Mouse (Mus musculus): ENCODE results near the gene Vmn2r99. TPM values are rescaled to one million over a fixed set of nuclear protein-coding genes. Genes with fewer than 3 reads are reported as not detected.

The Vmn2r99 gene
- not detected in 2 replicates for polyA plus RNA-seq (2012; rRNA removed)

DNA sequence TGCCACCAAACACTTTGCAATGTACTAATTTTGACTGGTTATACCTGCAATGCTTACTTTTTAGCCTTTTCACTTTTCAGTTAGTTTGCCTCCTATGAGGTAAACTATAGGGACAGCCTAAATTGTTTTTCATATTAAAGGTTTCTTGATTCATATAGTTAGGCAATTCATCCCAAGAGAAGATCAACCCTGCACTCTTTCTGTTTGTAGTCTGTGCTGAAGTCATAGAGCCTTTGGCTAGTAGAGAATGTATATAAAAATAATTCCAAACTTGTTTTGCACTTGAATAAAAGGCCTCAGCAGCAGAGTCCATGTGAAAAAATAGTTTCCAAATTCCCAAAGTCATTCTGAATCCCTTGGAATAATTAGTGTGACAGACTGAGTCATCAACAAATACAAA, at the start of gene Vmn2r99:
Gene Vmn2r99 (plus strand): TSS at position 301 of the 400 bp plus-strand sequence.
- H3K36me3 ChIP-seq (ENCODE audit: control insufficient read depth, insufficient read depth, low read length), result no peaks in the 10 kb centered on the region

DNA sequence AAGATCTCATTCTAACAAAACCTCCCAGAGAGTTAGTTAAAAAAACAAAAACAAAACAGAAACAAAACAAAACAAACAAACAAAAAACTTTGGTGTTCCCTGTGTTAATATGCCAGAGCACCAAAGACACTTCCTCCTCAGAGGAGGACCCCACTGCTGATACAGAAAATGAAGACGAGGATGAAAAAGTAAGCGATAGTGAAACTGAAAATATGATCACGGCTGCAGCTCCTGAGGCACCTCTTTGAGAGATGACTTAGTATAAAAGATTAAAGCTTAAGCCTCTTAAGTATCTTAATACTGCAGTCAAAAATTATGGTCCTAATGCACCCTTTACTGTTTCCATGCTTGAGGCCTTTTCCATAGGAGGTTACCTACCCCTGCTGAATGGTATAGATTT, 75.9 kb downstream of the Vmn2r99 start:
- H3K27me3 ChIP-seq (ENCODE audit: control insufficient read depth, insufficient read depth, low read length), result no peaks in the 10 kb centered on the region
- TF ChIP-seq CTCF (IDR thresholded peaks at IDR 0.05; ENCODE audit: control insufficient read depth, insufficient read depth, insufficient replicate concordance, low read depth, low read length) (no peak), POLR2A (IDR thresholded peaks at IDR 0.05; ENCODE audit: control insufficient read depth, low read depth, low read length) (no peak)
- H3K4me1 ChIP-seq (ENCODE audit: control insufficient read depth, insufficient read depth, low read length), result no peaks in the 10 kb centered on the region
- no peak overlapping the region for H3K27ac ChIP-seq (ENCODE audit: control insufficient read depth, insufficient read depth, low read depth, low read length)
- H3K4me3 ChIP-seq (ENCODE audit: control insufficient read depth, low read depth, low read length), result no peak overlapping the region
- H3K36me3 ChIP-seq (ENCODE audit: control insufficient read depth, insufficient read depth, low read length), result no peaks in the 10 kb centered on the region

More for the DNA sequence above, at the start of gene Vmn2r99:
- Histone ChIP-seq H3K4me3 (ENCODE audit: control insufficient read depth, low read depth, low read length) (no peak within 1 kb of the TSS), H3K27ac (ENCODE audit: control insufficient read depth, insufficient read depth, low read depth, low read length) (no peak within 1 kb of the TSS), H3K4me1 (ENCODE audit: control insufficient read depth, insufficient read depth, low read length) (no peaks in the 10 kb centered on the region), H3K27me3 (ENCODE audit: control insufficient read depth, insufficient read depth, low read length) (no peaks in the 10 kb centered on the region)
- TF ChIP-seq CTCF (IDR thresholded peaks at IDR 0.05; ENCODE audit: control insufficient read depth, insufficient read depth, insufficient replicate concordance, low read depth, low read length), result no peak
- no peak for TF ChIP-seq POLR2A (IDR thresholded peaks at IDR 0.05; ENCODE audit: control insufficient read depth, low read depth, low read length)

DNA sequence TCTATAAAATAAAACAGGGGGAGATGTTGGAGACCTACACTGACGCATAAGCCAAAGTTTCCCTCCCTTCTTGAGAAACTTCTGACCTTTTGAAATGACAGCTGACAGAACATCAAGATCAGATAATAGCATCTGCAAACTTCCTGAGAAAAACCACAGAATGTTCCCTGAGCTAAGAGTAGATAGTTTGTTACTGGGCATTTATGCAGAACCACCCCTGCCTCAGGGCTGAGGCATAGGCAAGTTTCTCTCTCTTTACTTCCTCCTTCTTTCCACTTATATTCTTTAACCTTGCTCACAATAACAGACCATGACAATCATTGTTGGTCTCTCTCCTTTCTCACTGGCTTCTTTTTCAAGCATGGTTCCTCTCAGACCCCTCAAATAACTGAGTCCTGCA, 83.2 kb downstream of the Vmn2r99 start:
- H3K36me3 ChIP-seq (ENCODE audit: control insufficient read depth, insufficient read depth, low read length), result no peaks in the 10 kb centered on the region
- TF ChIP-seq POLR2A (IDR thresholded peaks at IDR 0.05; ENCODE audit: control insufficient read depth, low read depth, low read length) (no peak), CTCF (IDR thresholded peaks at IDR 0.05; ENCODE audit: control insufficient read depth, insufficient read depth, insufficient replicate concordance, low read depth, low read length) (no peak)
- no peak overlapping the region for H3K27ac ChIP-seq (ENCODE audit: control insufficient read depth, insufficient read depth, low read depth, low read length)
- no peak overlapping the region for H3K4me3 ChIP-seq (ENCODE audit: control insufficient read depth, low read depth, low read length)
- no peaks in the 10 kb centered on the region for H3K4me1 ChIP-seq (ENCODE audit: control insufficient read depth, insufficient read depth, low read length)
- no peaks in the 10 kb centered on the region for H3K27me3 ChIP-seq (ENCODE audit: control insufficient read depth, insufficient read depth, low read length)

Other genes starting within 250 kb of the Vmn2r99 start
- not detected in 2 replicates for gene Vmn2r100, start 142.8 kb downstream of the Vmn2r99 start, polyA plus RNA-seq (2012; rRNA removed)
- not detected in 2 replicates for gene Vmn2r101, start 215.3 kb downstream of the Vmn2r99 start, polyA plus RNA-seq (2012; rRNA removed)